Mouse (Mus musculus): Measurements from ENCODE around the gene Mroh8. TPM values are rescaled to one million over a fixed set of nuclear protein-coding genes. Genes with fewer than 3 reads are reported as not detected.

The Mroh8 gene
- polyA plus RNA-seq, 1 experiment from 2014 or later: 0.31 TPM

Other genes with a start within 250 kb of the Mroh8 start
- gene Soga1, start 200.3 kb downstream of the Mroh8 start, polyA plus RNA-seq (2016; fragmentation: Nextera tagmentation; extraction: Ambion mirVana): 3.4 TPM in 2 replicates
- gene Tldc2, start 192.5 kb downstream of the Mroh8 start, polyA plus RNA-seq (2016; fragmentation: Nextera tagmentation; extraction: Ambion mirVana): 0.29 TPM in 1 of 2 replicates, not detected in the other
- 23.0 and 24.9 TPM in 2 replicates for gene Samhd1, start 144.3 kb downstream of the Mroh8 start, polyA plus RNA-seq (2016; fragmentation: Nextera tagmentation; extraction: Ambion mirVana)
- 27.9 and 31.0 TPM in 2 replicates for gene Rbl1, start 75.0 kb downstream of the Mroh8 start, polyA plus RNA-seq (2016; fragmentation: Nextera tagmentation; extraction: Ambion mirVana)
- gene Rpn2, start 532 bp downstream of the Mroh8 start, polyA plus RNA-seq (2016; fragmentation: Nextera tagmentation; extraction: Ambion mirVana): 198 and 216 TPM in 2 replicates
- gene Ghrh, start 68.0 kb upstream of the Mroh8 start, polyA plus RNA-seq (2016; fragmentation: Nextera tagmentation; extraction: Ambion mirVana): not detected in 2 replicates
- 26.6 and 28.0 TPM in 2 replicates for gene Manbal, start 88.0 kb upstream of the Mroh8 start, polyA plus RNA-seq (2016; fragmentation: Nextera tagmentation; extraction: Ambion mirVana)
- 4.5 TPM in 2 replicates for gene Src, start 138.9 kb upstream of the Mroh8 start, polyA plus RNA-seq (2016; fragmentation: Nextera tagmentation; extraction: Ambion mirVana)

Data from liver, embryonic 12.5 days (tissue).